Mouse (Mus musculus) cortical plate, adult 2 months (tissue): ENCODE results near the gene Arhgap4.

Source experiments
- CTCF ChIP-seq: fragments of 200-500 bp; IDR thresholded peaks from 2 replicates; pipeline ENCODE4 v1.5.1; 2011; ENCODE audit warnings: mild to moderate bottlenecking, control low read depth, low read length; ENCODE audit not compliant: insufficient read depth; ENCODE audit errors: extremely low read depth
- POLR2A ChIP-seq: fragments of 200-500 bp; IDR thresholded peaks from 2 replicates; pipeline ENCODE4 v1.6.1; 2011; ENCODE audit warnings: mild to moderate bottlenecking, low read length, control low read depth; ENCODE audit not compliant: insufficient read depth; ENCODE audit errors: extremely low read depth

DNA sequence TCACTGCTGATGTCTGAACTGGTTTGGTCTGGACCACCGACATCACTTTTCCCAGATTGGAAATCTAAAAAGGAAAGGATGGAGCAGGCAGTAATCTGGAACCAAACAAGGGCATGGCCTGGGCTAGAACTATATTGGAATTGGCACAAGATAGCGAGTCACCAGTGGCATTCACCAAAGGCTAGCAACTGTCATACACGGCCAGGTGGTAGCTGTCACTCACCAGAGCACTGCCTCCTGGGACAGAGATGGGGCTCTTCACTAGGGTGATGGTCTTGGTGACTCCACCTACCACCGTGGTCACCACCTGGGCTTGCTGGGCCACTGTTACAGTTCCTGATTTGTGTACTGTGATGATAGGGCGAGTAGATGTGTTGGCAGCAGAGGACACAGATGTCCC is 30.9 kb upstream of the Arhgap4 start:
- TF ChIP-seq CTCF (no peak), POLR2A (no peak)
